Mouse (Mus musculus) embryonic facial prominence, embryonic 15.5 days (tissue): ENCODE measurements at regions not wholly inside any gene's neighbourhood (a gene's known extent, or its start where the extent isn't known, plus 50 kb on each side); places are given as distances from the start of the nearest gene placed in this dataset.

Experiments
- ATAC-seq: fragments of 200-750 bp; cut with Nextera tagmentation; 2 replicates; pipeline ENCODE4 v1.8.0; 2017; ENCODE audit warnings: low read depth, moderate TSS enrichment; ENCODE audit not compliant: insufficient number of reproducible peaks, low FRiP score, low TSS enrichment
- H3K27ac ChIP-seq: fragments of 300-500 bp; sonication (generic); replicated peaks from 2 replicates; pipeline ENCODE4 v1.5.1; 2015; ENCODE audit warnings: mild to moderate bottlenecking, inconsistent platforms
- H3K27me3 ChIP-seq: fragments of 300-500 bp; sonication (generic); 2 replicates; pipeline ENCODE4 v1.6.1; 2015; ENCODE audit warnings: inconsistent platforms
- H3K36me3 ChIP-seq: fragments of 300-500 bp; sonication (generic); 2 replicates; pipeline ENCODE4 v1.6.1; 2015; ENCODE audit warnings: mild to moderate bottlenecking, inconsistent platforms
- H3K4me1 ChIP-seq: fragments of 300-500 bp; sonication (generic); 2 replicates; pipeline ENCODE4 v1.6.1; 2015; ENCODE audit warnings: inconsistent platforms
- H3K4me2 ChIP-seq: fragments of 300-500 bp; sonication (generic); replicated peaks from 2 replicates; pipeline ENCODE4 v1.6.1; 2015; ENCODE audit warnings: mild to moderate bottlenecking, inconsistent platforms
- H3K4me3 ChIP-seq: fragments of 300-500 bp; sonication (generic); replicated peaks from 2 replicates; pipeline ENCODE4 v1.5.1; 2015; ENCODE audit warnings: mild to moderate bottlenecking, inconsistent platforms
- H3K9ac ChIP-seq: fragments of 300-500 bp; sonication (generic); 2 replicates; pipeline ENCODE4 v1.6.1; 2015; ENCODE audit warnings: inconsistent platforms
- H3K9me3 ChIP-seq: fragments of 300-500 bp; sonication (generic); replicated peaks from 2 replicates; pipeline ENCODE4 v1.6.1; 2016; ENCODE audit warnings: inconsistent platforms
- WGBS: fragments of 180-500 bp; shearing (Covaris S2); methylation state at CpG from one replicate; pipeline ENCODE4 v1.1.7; 2015; 5-methylcytosine and 5-hydroxymethylcytosine counted together

GRCm38 (mm10) chr13:102132696-102133095 is 364.7 kb upstream of the Pik3r1 start:
- H3K36me3 ChIP-seq: no peaks in the 10 kb centered on the region
- no peaks in the 10 kb centered on the region for H3K27me3 ChIP-seq
- no peak overlapping the region for H3K4me3 ChIP-seq
- H3K4me1 ChIP-seq: no peaks in the 10 kb centered on the region
- no peak for ATAC-seq
- no peak overlapping the region for H3K27ac ChIP-seq
- 64% methylated on average over 2 of the region's 2 CpGs for WGBS
- no peaks in the 10 kb centered on the region for H3K9me3 ChIP-seq
- no peak overlapping the region for H3K9ac ChIP-seq
- H3K4me2 ChIP-seq: no peak overlapping the region

- Histone ChIP-seq H3K4me3 (no peak overlapping the region), H3K27ac (no peak overlapping the region), H3K4me2 (no peak overlapping the region), H3K9ac (no peak overlapping the region), H3K36me3 (no peaks in the 10 kb centered on the region), H3K27me3 (no peaks in the 10 kb centered on the region), H3K4me1 (no peaks in the 10 kb centered on the region), H3K9me3 (no peaks in the 10 kb centered on the region)
- ATAC-seq: no peak
Measured at GRCm38 (mm10) chr13:102135210-102135609, 367.2 kb upstream of the Pik3r1 start.

GRCm38 (mm10) chr13:102142986-102143385 is 375.0 kb upstream of the Pik3r1 start:
- ATAC-seq: no peak
- H3K27me3 ChIP-seq: no peaks in the 10 kb centered on the region
- 91% methylated on average over 7 of the region's 7 CpGs for WGBS

GRCm38 (mm10) chr13:102143848-102144247 is 375.8 kb upstream of the Pik3r1 start:
- H3K27me3 ChIP-seq: no peaks in the 10 kb centered on the region
- H3K4me2 ChIP-seq: no peak overlapping the region
- H3K9me3 ChIP-seq: no peaks in the 10 kb centered on the region
- no peak overlapping the region for H3K4me3 ChIP-seq
- H3K27ac ChIP-seq: no peak overlapping the region
- H3K9ac ChIP-seq: no peak overlapping the region
- ATAC-seq: no peak
- H3K4me1 ChIP-seq: no peaks in the 10 kb centered on the region
- no peaks in the 10 kb centered on the region for H3K36me3 ChIP-seq
- 69% methylated on average over 2 of the region's 2 CpGs for WGBS

More at GRCm38 (mm10) chr13:102142986-102143385, 375.0 kb upstream of the Pik3r1 start:
- Histone ChIP-seq H3K27ac (no peak overlapping the region), H3K36me3 (no peaks in the 10 kb centered on the region), H3K9ac (no peak overlapping the region), H3K4me2 (no peak overlapping the region), H3K4me1 (no peaks in the 10 kb centered on the region), H3K4me3 (no peak overlapping the region), H3K9me3 (no peaks in the 10 kb centered on the region)

GRCm38 (mm10) chr13:102148039-102148438 is 380.0 kb upstream of the Pik3r1 start:
- no peaks in the 10 kb centered on the region for H3K36me3 ChIP-seq
- no peak for ATAC-seq
- no peak overlapping the region for H3K4me2 ChIP-seq
- no peaks in the 10 kb centered on the region for H3K27me3 ChIP-seq
- no peak overlapping the region for H3K27ac ChIP-seq
- H3K9ac ChIP-seq: no peak overlapping the region
- no peak overlapping the region for H3K4me3 ChIP-seq
- 88% methylated on average over 2 of the region's 2 CpGs for WGBS
- no peaks in the 10 kb centered on the region for H3K4me1 ChIP-seq
- H3K9me3 ChIP-seq: no peaks in the 10 kb centered on the region

GRCm38 (mm10) chr13:102153785-102154608 is 386.0 kb upstream of the Pik3r1 start:
- no peak for ATAC-seq
- WGBS: 29% methylated on average over 5 of the region's 5 CpGs

GRCm38 (mm10) chr13:102154609-102154899 is 386.5 kb upstream of the Pik3r1 start:
- H3K4me1 ChIP-seq: no peaks in the 10 kb centered on the region
- H3K4me3 ChIP-seq: no peak overlapping the region
- no peak overlapping the region for H3K9ac ChIP-seq
- ATAC-seq: no peak
- no peak overlapping the region for H3K4me2 ChIP-seq
- 41% methylated on average over 2 of the region's 2 CpGs for WGBS
- H3K36me3 ChIP-seq: no peaks in the 10 kb centered on the region
- H3K27me3 ChIP-seq: no peaks in the 10 kb centered on the region
- no peak overlapping the region for H3K27ac ChIP-seq
- no peaks in the 10 kb centered on the region for H3K9me3 ChIP-seq

More at GRCm38 (mm10) chr13:102153785-102154608, 386.0 kb upstream of the Pik3r1 start:
- Histone ChIP-seq H3K27me3 (no peaks in the 10 kb centered on the region), H3K4me2 (no peak overlapping the region), H3K27ac (no peak overlapping the region), H3K4me1 (no peaks in the 10 kb centered on the region), H3K36me3 (no peaks in the 10 kb centered on the region), H3K9ac (no peak overlapping the region), H3K9me3 (no peaks in the 10 kb centered on the region), H3K4me3 (no peak overlapping the region)

- H3K36me3 ChIP-seq: no peaks in the 10 kb centered on the region
- no peak overlapping the region for H3K4me3 ChIP-seq
- H3K9ac ChIP-seq: no peak overlapping the region
- H3K4me2 ChIP-seq: no peak overlapping the region
- no peak for ATAC-seq
- 72% methylated on average over 6 of the region's 6 CpGs for WGBS
- H3K4me1 ChIP-seq: no peaks in the 10 kb centered on the region
- H3K9me3 ChIP-seq: no peaks in the 10 kb centered on the region
- no peak overlapping the region for H3K27ac ChIP-seq
- no peaks in the 10 kb centered on the region for H3K27me3 ChIP-seq
Measured at GRCm38 (mm10) chr13:102157369-102158130, 389.5 kb upstream of the Pik3r1 start.

GRCm38 (mm10) chr13:102173382-102174234 is 405.6 kb upstream of the Pik3r1 start:
- H3K27me3 ChIP-seq: no peaks in the 10 kb centered on the region
- H3K27ac ChIP-seq: no peak overlapping the region
- no peaks in the 10 kb centered on the region for H3K9me3 ChIP-seq
- 75% methylated on average over 9 of the region's 9 CpGs for WGBS
- no peak for ATAC-seq
- no peaks in the 10 kb centered on the region for H3K36me3 ChIP-seq
- H3K4me1 ChIP-seq: 0 out of 2 replicates have a peak, but pooled peaks cover 3% of the 10 kb centered on the region
- H3K4me3 ChIP-seq: no peak overlapping the region
- no peak overlapping the region for H3K4me2 ChIP-seq
- H3K9ac ChIP-seq: no peak overlapping the region

- H3K27me3 ChIP-seq: no peaks in the 10 kb centered on the region
- no peak overlapping the region for H3K9ac ChIP-seq
- no peaks in the 10 kb centered on the region for H3K36me3 ChIP-seq
- ATAC-seq: no peak
- H3K27ac ChIP-seq: no peak overlapping the region
- 76% methylated on average over 3 of the region's 3 CpGs for WGBS
- H3K4me3 ChIP-seq: no peak overlapping the region
- H3K4me1 ChIP-seq: 0 out of 2 replicates have a peak, but pooled peaks cover 3% of the 10 kb centered on the region
- no peaks in the 10 kb centered on the region for H3K9me3 ChIP-seq
- no peak overlapping the region for H3K4me2 ChIP-seq
Measured at GRCm38 (mm10) chr13:102174431-102174830, 406.4 kb upstream of the Pik3r1 start.

- no peaks in the 10 kb centered on the region for H3K9me3 ChIP-seq
- H3K4me1 ChIP-seq: 0 out of 2 replicates have a peak, but pooled peaks cover 3% of the 10 kb centered on the region
- WGBS: 67% methylated on average over 2 of the region's 2 CpGs
- no peaks in the 10 kb centered on the region for H3K27me3 ChIP-seq
- no peak overlapping the region for H3K9ac ChIP-seq
- no peak overlapping the region for H3K4me3 ChIP-seq
- ATAC-seq: no peak
- no peak overlapping the region for H3K4me2 ChIP-seq
- no peaks in the 10 kb centered on the region for H3K36me3 ChIP-seq
- H3K27ac ChIP-seq: no peak overlapping the region
Measured at GRCm38 (mm10) chr13:102174896-102175295, 406.9 kb upstream of the Pik3r1 start.
